Mouse (Mus musculus) heart, embryonic 13.5 days (tissue): ENCODE data around the gene Srrd. TPM values are rescaled to one million over a fixed set of nuclear protein-coding genes. Genes with fewer than 3 reads are reported as not detected.
A peak's percentile ranks its signal among the peaks of the same experiment; 100 is the strongest.

Experiments
- ATAC-seq: fragments of 200-750 bp; cut with Nextera tagmentation; 2 replicates; pipeline ENCODE4 v1.8.0; 2017; ENCODE audit warnings: moderate TSS enrichment; ENCODE audit not compliant: insufficient number of reproducible peaks, low FRiP score, low TSS enrichment; ENCODE audit errors: extremely low read depth
- H3K27ac ChIP-seq: fragments of 300-500 bp; sonication (generic); replicated peaks from 2 replicates; pipeline ENCODE4 v1.5.1; 2015; ENCODE audit warnings: moderate library complexity, mild to moderate bottlenecking, inconsistent platforms
- H3K27me3 ChIP-seq: fragments of 300-500 bp; sonication (generic); replicated peaks from 2 replicates; pipeline ENCODE4 v1.6.1; 2015; ENCODE audit warnings: mild to moderate bottlenecking, inconsistent platforms
- H3K36me3 ChIP-seq: fragments of 300-500 bp; sonication (generic); 2 replicates; pipeline ENCODE4 v1.6.1; 2015; ENCODE audit warnings: mild to moderate bottlenecking, inconsistent platforms
- H3K4me1 ChIP-seq: fragments of 300-500 bp; sonication (generic); 2 replicates; pipeline ENCODE4 v1.6.1; 2015; ENCODE audit warnings: inconsistent platforms
- H3K4me2 ChIP-seq: fragments of 300-500 bp; sonication (generic); 2 replicates; pipeline ENCODE4 v1.6.1; 2015; ENCODE audit warnings: inconsistent platforms, mild to moderate bottlenecking, moderate library complexity
- H3K4me3 ChIP-seq: fragments of 300-500 bp; sonication (generic); 2 replicates; pipeline ENCODE4 v1.5.1; 2015; ENCODE audit warnings: moderate library complexity, mild to moderate bottlenecking, inconsistent platforms
- H3K9ac ChIP-seq: fragments of 300-500 bp; sonication (generic); 2 replicates; pipeline ENCODE4 v1.6.1; 2015; ENCODE audit warnings: inconsistent platforms, mild to moderate bottlenecking, moderate library complexity
- H3K9me3 ChIP-seq: fragments of 300-500 bp; sonication (generic); 2 replicates; pipeline ENCODE4 v1.6.1; 2016; ENCODE audit warnings: inconsistent platforms
- WGBS: fragments of 180-500 bp; shearing (Covaris S2); methylation state at CpG from one replicate; pipeline ENCODE4 v1.1.7; 2015; ENCODE audit warnings: mixed read lengths; 5-methylcytosine and 5-hydroxymethylcytosine counted together
- polyA plus RNA-seq: library from polyadenylated mRNA; unstranded; fragments of >200 nt; fragmentation: Nextera tagmentation; extraction: Ambion mirVana; gene quantifications from 2 replicates; pipeline ENCODE4 v1.2.1, GENCODE M21; 2015

Srrd gene
- polyA plus RNA-seq, 1 experiment from 2014 or later = 24.0 TPM

DNA sequence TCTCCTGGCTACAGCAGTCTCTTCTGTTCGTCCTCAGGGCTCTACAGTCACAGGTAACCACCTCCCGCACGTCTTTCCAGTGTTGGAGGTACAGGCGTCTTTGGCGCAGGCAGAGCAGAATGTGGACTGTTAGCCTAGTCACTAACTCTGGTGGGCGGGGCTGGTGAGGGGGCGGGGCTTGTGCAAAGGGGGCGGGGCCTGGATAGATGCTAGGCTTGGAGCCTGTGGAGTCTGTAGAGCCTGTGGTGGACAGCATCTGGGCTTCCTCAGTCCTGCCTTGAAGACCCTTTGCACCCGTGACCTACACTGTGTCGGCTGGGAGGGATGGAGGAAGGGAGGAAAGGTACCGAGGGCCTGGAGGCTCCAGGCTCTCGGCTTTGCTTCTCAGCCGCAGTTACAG, 13.1 kb upstream of the Srrd start, which contains the start of gene Gm6583:
Gene Gm6583 (minus strand): TSS at position 124 of the 400 bp plus-strand sequence.
- peaks cover 60% of the 10 kb centered on the region for H3K36me3 ChIP-seq
- H3K4me3 ChIP-seq = no peak within 1 kb of the TSS
- peaks cover 10% of the 10 kb centered on the region for H3K4me1 ChIP-seq
- H3K4me2 ChIP-seq = no peak within 1 kb of the TSS
- H3K9ac ChIP-seq = no peak within 1 kb of the TSS
- peaks cover 25% of the 10 kb centered on the region for H3K27me3 ChIP-seq
- 60% methylated on average over 13 of the region's 13 CpGs for WGBS
- ATAC-seq = no peak
- H3K9me3 ChIP-seq = no peaks in the 10 kb centered on the region
- H3K27ac ChIP-seq = no peak within 1 kb of the TSS

- Histone ChIP-seq H3K9ac (no peak overlapping the region), H3K27me3 (peaks cover 25% of the 10 kb centered on the region), H3K4me1 (peaks cover 10% of the 10 kb centered on the region), H3K9me3 (no peaks in the 10 kb centered on the region), H3K4me2 (no peak overlapping the region), H3K4me3 (no peak overlapping the region), H3K36me3 (peaks cover 64% of the 10 kb centered on the region), H3K27ac (no peak overlapping the region)
- ATAC-seq = no peak
- 79% methylated on average over 6 of the region's 6 CpGs for WGBS
Measured at GRCm38 (mm10) chr5:112355493-112355892, 12.7 kb upstream of the Srrd start.

GRCm38 (mm10) chr5:112349169-112349568, 6.3 kb upstream of the Srrd start:
- Histone ChIP-seq H3K36me3 (peaks cover 78% of the 10 kb centered on the region), H3K27me3 (no peaks in the 10 kb centered on the region), H3K9me3 (no peaks in the 10 kb centered on the region), H3K9ac (no peak overlapping the region), H3K4me2 (no peak overlapping the region), H3K4me3 (no peak overlapping the region), H3K4me1 (0 out of 2 replicates have a peak, but pooled peaks cover 3% of the 10 kb centered on the region), H3K27ac (no peak overlapping the region)
- ATAC-seq = no peak
- WGBS = 90% methylated on average over 8 of the region's 8 CpGs

DNA sequence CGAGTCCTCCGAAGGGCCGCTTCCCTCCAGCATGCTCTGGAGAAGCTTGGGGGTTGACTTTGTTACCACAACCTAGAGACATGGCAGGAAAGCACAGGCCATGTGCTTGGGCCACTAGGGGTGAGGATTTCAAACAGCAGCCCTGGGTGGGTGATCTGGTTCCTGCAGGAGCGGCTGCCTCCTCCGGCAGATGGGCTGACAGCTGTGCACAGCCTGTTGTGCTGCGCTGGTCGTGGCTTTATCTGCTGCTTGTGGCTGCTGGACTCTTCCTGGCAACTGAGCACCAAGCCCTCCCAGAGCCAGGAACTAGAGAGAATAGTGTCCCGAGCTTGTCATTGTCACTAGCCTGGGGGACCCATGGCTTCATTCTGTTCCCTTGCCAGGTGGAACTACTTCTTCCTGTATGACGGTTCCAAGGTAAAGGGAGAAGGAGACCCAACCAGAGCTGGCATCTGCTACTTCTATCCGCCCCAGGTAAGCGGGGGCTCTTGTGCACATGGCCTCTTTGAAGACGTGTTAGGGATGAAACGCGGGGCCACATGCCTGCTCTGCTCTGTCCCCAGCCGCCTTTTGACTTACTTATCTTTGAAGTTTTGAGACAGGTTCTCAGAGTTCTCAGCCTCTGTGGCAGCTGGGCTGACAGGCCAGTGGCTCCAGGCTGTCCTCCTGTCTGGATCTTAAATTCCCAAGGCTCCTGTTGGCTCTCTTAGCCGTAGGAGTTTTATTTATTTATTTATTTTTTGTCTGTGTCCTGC, 3.5 kb upstream of the Srrd start:
- no peak overlapping the region; the same call in 1 of the 2 replicates for H3K9ac ChIP-seq
- ATAC-seq = 0 out of 2 replicates have a peak, but pooled peaks have one; percentile 11
- no peaks in the 10 kb centered on the region for H3K9me3 ChIP-seq
- WGBS = 77% methylated on average over 16 of the region's 16 CpGs
- no peak overlapping the region for H3K27ac ChIP-seq
- H3K4me1 ChIP-seq = peaks cover 20% of the 10 kb centered on the region
- H3K36me3 ChIP-seq = peaks cover 53% of the 10 kb centered on the region
- no peaks in the 10 kb centered on the region for H3K27me3 ChIP-seq
- H3K4me3 ChIP-seq = no peak overlapping the region
- H3K4me2 ChIP-seq = no peak overlapping the region

- Histone ChIP-seq H3K4me1 (peaks cover 20% of the 10 kb centered on the region), H3K27me3 (no peaks in the 10 kb centered on the region), H3K9me3 (no peaks in the 10 kb centered on the region), H3K27ac (no peak overlapping the region), H3K9ac (peak overlapping the region; percentile 93; the same call in 1 of the 2 replicates), H3K36me3 (peaks cover 51% of the 10 kb centered on the region), H3K4me2 (no peak overlapping the region), H3K4me3 (peak overlapping the region; percentile 75; the same call in 1 of the 2 replicates)
- ATAC-seq = no peak
- 77% methylated on average over 6 of the region's 6 CpGs for WGBS
Measured at GRCm38 (mm10) chr5:112344092-112344960, 1.5 kb upstream of the Srrd start.

DNA sequence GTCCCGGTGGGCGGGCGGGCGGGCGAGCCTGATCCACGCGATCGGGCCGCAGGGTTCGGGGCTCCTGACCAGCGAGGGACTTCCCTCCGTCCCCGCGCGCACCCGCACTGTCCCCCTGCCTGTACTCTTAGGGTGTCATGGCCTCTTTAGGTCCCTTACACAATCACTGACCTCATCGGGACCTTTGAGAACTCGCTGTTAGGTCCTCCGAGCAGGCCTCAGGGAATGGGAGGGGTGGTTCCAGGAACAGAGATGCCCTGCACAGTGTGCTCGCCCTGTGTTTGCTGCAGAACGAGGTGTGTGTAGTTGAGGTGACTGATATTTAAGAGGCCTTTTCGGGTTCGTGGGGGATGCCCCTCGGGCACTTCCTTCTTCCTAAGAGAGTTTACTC, 360 bp upstream of the Srrd start:
- Histone ChIP-seq H3K4me2 (peak overlapping the region; percentile 86), H3K9ac (peak overlapping the region; percentile 93), H3K4me3 (peak overlapping the region; percentile 75), H3K27me3 (no peaks in the 10 kb centered on the region), H3K4me1 (peaks cover 20% of the 10 kb centered on the region), H3K9me3 (no peaks in the 10 kb centered on the region), H3K36me3 (peaks cover 53% of the 10 kb centered on the region), H3K27ac (peak overlapping the region; percentile 21)
- WGBS = 1% methylated on average over 17 of the region's 24 CpGs
- ATAC-seq = peak; percentile 55

DNA sequence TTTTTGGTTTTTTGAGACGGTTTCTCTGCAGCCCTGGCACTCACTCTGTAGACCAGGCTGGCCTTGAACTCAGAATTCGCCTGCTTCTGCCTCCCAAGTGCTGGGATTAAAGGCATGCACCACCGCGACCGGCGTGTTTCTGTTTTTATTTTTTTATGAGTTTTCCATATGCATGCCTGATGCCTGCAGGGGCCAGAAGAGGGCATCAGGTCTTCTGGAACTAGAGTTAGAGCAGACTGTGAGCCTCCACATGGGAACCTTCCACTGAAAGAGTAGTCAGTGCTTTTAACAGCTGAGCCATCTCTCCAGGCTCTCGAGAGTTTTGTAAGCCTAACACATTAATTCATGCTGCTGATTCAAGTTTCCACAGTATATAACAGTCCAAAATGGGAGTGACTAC, 3.6 kb downstream of the Srrd start:
- Histone ChIP-seq H3K36me3 (peaks cover 68% of the 10 kb centered on the region), H3K4me1 (peaks cover 17% of the 10 kb centered on the region), H3K27ac (no peak overlapping the region), H3K4me3 (no peak overlapping the region), H3K9me3 (no peaks in the 10 kb centered on the region), H3K4me2 (no peak overlapping the region), H3K27me3 (no peaks in the 10 kb centered on the region), H3K9ac (no peak overlapping the region)
- 71% methylated on average over 7 of the region's 7 CpGs for WGBS
- ATAC-seq = no peak

DNA sequence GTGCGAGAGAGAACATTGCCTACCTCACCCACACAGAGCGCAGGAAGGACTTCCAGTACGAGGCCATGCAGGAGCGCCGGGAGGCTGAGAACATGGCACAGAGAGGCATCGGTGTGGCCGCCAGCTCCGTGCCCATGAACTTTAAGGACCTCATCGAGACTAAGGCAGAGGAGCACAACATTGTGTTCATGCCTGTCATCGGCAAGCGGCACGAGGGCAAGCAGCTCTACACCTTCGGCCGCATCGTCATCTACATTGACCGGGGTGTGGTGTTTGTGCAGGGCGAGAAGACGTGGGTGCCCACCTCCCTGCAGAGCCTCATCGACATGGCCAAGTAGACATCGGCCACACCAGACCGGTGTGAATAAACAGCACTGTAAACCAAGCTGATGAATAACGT, 5.8 kb downstream of the Srrd start:
- H3K27me3 ChIP-seq = no peaks in the 10 kb centered on the region
- peaks cover 5% of the 10 kb centered on the region for H3K4me1 ChIP-seq
- H3K9ac ChIP-seq = no peak overlapping the region
- peaks cover 90% of the 10 kb centered on the region for H3K36me3 ChIP-seq
- 91% methylated on average over 22 of the region's 22 CpGs for WGBS
- H3K27ac ChIP-seq = no peak overlapping the region
- H3K4me2 ChIP-seq = no peak overlapping the region
- H3K9me3 ChIP-seq = no peaks in the 10 kb centered on the region
- ATAC-seq = no peak
- no peak overlapping the region for H3K4me3 ChIP-seq

- WGBS = 35% methylated on average over 2 of the region's 2 CpGs
- H3K4me1 ChIP-seq = no peaks in the 10 kb centered on the region
- no peaks in the 10 kb centered on the region for H3K27me3 ChIP-seq
- H3K36me3 ChIP-seq = peaks cover 98% of the 10 kb centered on the region
- H3K9ac ChIP-seq = no peak overlapping the region
- no peak overlapping the region for H3K27ac ChIP-seq
- no peak overlapping the region for H3K4me3 ChIP-seq
- ATAC-seq = no peak
- H3K4me2 ChIP-seq = no peak overlapping the region
- no peaks in the 10 kb centered on the region for H3K9me3 ChIP-seq
Measured at GRCm38 (mm10) chr5:112335473-112335872, 7.4 kb downstream of the Srrd start.

- no peak overlapping the region for H3K27ac ChIP-seq
- no peaks in the 10 kb centered on the region for H3K9me3 ChIP-seq
- H3K4me3 ChIP-seq = no peak overlapping the region
- peaks cover 17% of the 10 kb centered on the region for H3K4me1 ChIP-seq
- no peak for ATAC-seq
- H3K36me3 ChIP-seq = peaks cover 76% of the 10 kb centered on the region
- no peak overlapping the region for H3K9ac ChIP-seq
- no peak overlapping the region for H3K4me2 ChIP-seq
- WGBS = 92% methylated on average over 14 of the region's 14 CpGs
- H3K27me3 ChIP-seq = no peaks in the 10 kb centered on the region
Measured at GRCm38 (mm10) chr5:112329805-112330564, 12.9 kb downstream of the Srrd start.

DNA sequence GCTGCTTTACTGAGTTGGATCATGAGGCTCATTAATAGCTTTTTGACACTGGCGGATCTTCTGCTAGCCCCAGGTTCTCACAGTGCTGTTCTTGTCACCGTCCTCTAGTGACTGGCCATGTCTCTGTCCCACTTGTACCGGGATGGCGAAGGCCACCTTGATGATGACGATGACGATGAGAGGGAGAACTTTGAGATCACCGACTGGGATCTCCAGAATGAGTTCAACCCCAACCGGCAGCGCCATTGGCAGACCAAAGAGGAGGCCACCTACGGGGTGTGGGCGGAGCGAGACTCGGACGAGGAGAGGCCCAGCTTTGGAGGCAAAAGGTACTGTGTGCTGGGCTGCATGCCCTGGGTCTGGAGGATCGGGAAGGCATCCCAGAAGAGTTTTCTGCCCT, 15.0 kb downstream of the Srrd start:
- Histone ChIP-seq H3K36me3 (peaks cover 54% of the 10 kb centered on the region), H3K9me3 (no peaks in the 10 kb centered on the region), H3K4me1 (peaks cover 29% of the 10 kb centered on the region), H3K27me3 (no peaks in the 10 kb centered on the region), H3K4me2 (no peak overlapping the region), H3K9ac (no peak overlapping the region), H3K27ac (no peak overlapping the region), H3K4me3 (no peak overlapping the region)
- ATAC-seq = no peak
- WGBS = 92% methylated on average over 15 of the region's 15 CpGs
